Mouse (Mus musculus): ENCODE measurements around the gene Ano9. TPM values are rescaled to one million over a fixed set of nuclear protein-coding genes. Genes with fewer than 3 reads are reported as not detected.
A peak's percentile ranks its signal among the peaks of the same experiment; 100 is the strongest.

Gene Ano9
- total and polyA plus RNA-seq, 3 experiments = 0.03 to 0.08 TPM; not detected in 1

DNA sequence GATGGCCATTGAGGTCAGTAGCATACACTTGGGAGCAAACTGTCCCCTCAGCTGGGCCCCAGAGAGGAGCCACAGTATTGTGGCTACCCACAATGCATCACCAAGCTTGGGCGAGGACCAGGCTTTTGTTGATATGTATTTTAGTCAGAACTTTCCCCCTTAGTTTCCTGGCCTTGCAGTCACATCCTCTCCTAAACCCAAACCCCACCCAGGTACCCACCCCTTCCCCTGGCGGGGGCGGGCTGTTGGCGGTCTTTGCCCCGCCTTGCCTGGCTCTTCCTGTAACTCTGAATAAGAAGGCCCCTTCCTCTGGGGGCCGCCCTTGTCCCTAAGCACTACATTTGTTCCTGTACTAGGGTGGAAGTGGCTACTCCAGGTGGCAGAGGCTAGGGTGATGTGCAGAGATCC is 21.0 kb downstream of the Ano9 start (continued):
- TF ChIP-seq MAFK (IDR thresholded peaks at IDR 0.05; ENCODE audit: borderline replicate concordance, low read depth, low read length) = no peak
- TF ChIP-seq SIN3A (IDR thresholded peaks at IDR 0.05; ENCODE audit: low read length) = peak; percentile 60
- peak; percentile 65; the same call in 1 of the 2 replicates for TF ChIP-seq ZMIZ1 (IDR thresholded peaks at IDR 0.05; ENCODE audit: low read depth, low read length)
- no peak for TF ChIP-seq UBTF (IDR thresholded peaks at IDR 0.05; ENCODE audit: borderline replicate concordance, insufficient read depth, low read depth, low read length)
- peak; percentile 74; the same call in 1 of the 2 replicates for TF ChIP-seq MAZ (IDR thresholded peaks at IDR 0.05; ENCODE audit: low read depth, low read length)
- no peak for TF ChIP-seq JUND (IDR thresholded peaks at IDR 0.05; ENCODE audit: low read depth, low read length)
- TF ChIP-seq CTCF (IDR thresholded peaks at IDR 0.05 in 2 of 3, conservative IDR thresholded peaks at IDR 0.05 in 1 of 3; ENCODE audit: control insufficient read depth in 1 of 3, insufficient read depth in 1 of 3, low read depth in 2 of 3, low read length in 3 of 3, poor library complexity in 1 of 3, severe bottlenecking in 1 of 3) = peak in 2 of 3 experiments; percentile 3 to 47; a peak in 2 of 6 replicates
- TF ChIP-seq E2F4 (IDR thresholded peaks at IDR 0.05; ENCODE audit: borderline replicate concordance, low read depth, low read length) = no peak
- no peak for TF ChIP-seq CHD2 (IDR thresholded peaks at IDR 0.05; ENCODE audit: low read length)
- 0 out of 2 replicates have a peak, but pooled peaks have one; percentile 62 for TF ChIP-seq TBP (IDR thresholded peaks at IDR 0.05; ENCODE audit: low read depth, low read length)
- TF ChIP-seq KAT2A (conservative IDR thresholded peaks at IDR 0.05; ENCODE audit: low read depth, low read length) = no peak
- TF ChIP-seq EP300 (IDR thresholded peaks at IDR 0.05; ENCODE audit: low read depth in 1 of 2, low read length in 2 of 2) = no peak; a peak in 1 of 4 replicates
- TF ChIP-seq MYB (IDR thresholded peaks at IDR 0.05; ENCODE audit: low read depth, low read length) = no peak
- TF ChIP-seq CHD1 (IDR thresholded peaks at IDR 0.05; ENCODE audit: low read depth, low read length) = no peak
- no peak for TF ChIP-seq MAX (IDR thresholded peaks at IDR 0.05; ENCODE audit: low read length)

DNA sequence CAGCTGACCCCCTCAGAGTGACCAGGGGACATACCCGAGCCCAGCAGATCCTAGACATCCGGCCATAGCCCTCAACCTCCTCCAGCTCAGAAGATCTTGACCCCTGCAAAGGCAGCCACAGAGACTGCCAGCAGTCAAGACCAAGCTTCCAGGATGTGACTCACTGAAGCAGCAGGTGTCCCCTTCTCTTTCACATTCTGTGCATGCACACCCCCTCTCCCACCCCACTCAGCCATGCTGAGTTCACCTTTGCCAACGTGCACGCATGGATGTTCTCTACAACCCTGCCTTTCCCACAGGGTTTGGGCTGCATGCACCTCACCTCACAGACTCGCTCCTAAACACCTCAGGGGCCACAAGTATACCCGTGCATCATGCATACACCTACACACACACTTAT is 21.6 kb downstream of the Ano9 start:
- peak; percentile 18 for DNase-seq (ENCODE audit: low read depth, low spot score)
- Histone ChIP-seq H3K27me3 (ENCODE audit: control insufficient read depth in 1 of 2, insufficient read depth in 2 of 2, low read length in 2 of 2) (no peaks in the 10 kb centered on the region), H3K9me3 (replicated peaks; ENCODE audit: insufficient read depth, low read length) (no peaks in the 10 kb centered on the region), H3K27ac (ENCODE audit: control insufficient read depth, low read depth, low read length) (peak overlapping the region; percentile 33), H3K9ac (ENCODE audit: control insufficient read depth, low read depth, low read length, poor library complexity, severe bottlenecking) (peak overlapping the region; percentile 54), H3K36me3 (ENCODE audit: control insufficient read depth in 1 of 2, insufficient read depth in 2 of 2, low read length in 2 of 2) (peaks cover 0 to 7% of the 10 kb centered on the region in 2 experiments; a peak in 2 of 4 replicates), H3K79me2 (ENCODE audit: control insufficient read depth, insufficient read depth, low read length, poor library complexity) (no peaks in the 10 kb centered on the region), H3K4me1 (ENCODE audit: control insufficient read depth in 1 of 2, insufficient read depth in 2 of 2, low read length in 2 of 2) (peaks cover 0 to 15% of the 10 kb centered on the region in 2 experiments; a peak in 2 of 4 replicates), H3K4me3 (ENCODE audit: control insufficient read depth in 1 of 2, insufficient read depth in 1 of 2, low read depth in 2 of 2, low read length in 2 of 2) (peak overlapping the region; percentile 29 to 63)
- TF ChIP-seq POLR2AphosphoS2 (IDR thresholded peaks at IDR 0.05; ENCODE audit: low read length) (no peak), ZMIZ1 (IDR thresholded peaks at IDR 0.05; ENCODE audit: low read depth, low read length) (no peak), GABPA (IDR thresholded peaks at IDR 0.05; ENCODE audit: low read depth, low read length) (no peak)

DNA sequence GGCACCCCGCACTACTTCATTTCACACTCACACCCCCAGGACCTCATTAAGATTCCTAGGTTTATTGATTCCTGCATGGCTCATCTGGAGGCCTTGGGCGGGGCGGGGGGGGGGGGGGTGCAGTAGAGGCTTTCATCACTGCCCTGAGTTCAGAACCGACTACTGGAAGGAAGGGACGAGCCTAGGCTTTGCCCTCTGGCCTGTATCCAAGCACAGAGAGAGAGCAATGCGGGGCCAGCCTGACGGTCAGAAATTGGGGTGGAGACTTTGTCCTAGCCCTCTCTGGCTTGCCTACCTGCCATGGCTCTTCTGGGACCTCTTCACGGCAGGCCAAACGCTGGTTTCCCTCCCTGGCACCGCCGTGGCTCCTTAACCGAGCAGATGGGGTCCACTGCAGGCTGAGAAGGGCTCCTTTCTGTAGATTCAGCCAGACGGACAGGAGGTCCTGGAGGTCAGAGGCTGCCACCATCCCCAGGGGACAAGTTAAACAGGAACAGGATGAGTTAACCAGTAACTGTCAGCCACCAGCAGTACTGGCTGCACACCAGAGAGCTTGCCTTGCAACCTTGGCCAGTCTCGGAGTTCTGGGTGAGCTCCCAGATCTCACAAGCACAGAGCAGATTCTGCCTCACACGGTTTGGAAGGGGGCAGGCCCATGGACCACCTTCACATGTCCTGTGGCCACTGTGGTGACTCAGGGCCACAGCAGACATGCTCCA is 23.0 kb downstream of the Ano9 start:
- H3K27ac ChIP-seq (ENCODE audit: control insufficient read depth, low read depth, low read length) = no peak overlapping the region

More for the DNA sequence above, 23.0 kb downstream of the Ano9 start:
- no peak for DNase-seq (ENCODE audit: low read depth, low spot score)
- peaks cover 0 to 7% of the 10 kb centered on the region in 2 experiments; a peak in 2 of 4 replicates for H3K36me3 ChIP-seq (ENCODE audit: control insufficient read depth in 1 of 2, insufficient read depth in 2 of 2, low read length in 2 of 2)
- TF ChIP-seq ZKSCAN1 (IDR thresholded peaks at IDR 0.05; ENCODE audit: low read depth, low read length) (no peak), EP300 (IDR thresholded peaks at IDR 0.05; ENCODE audit: low read depth in 1 of 2, low read length in 2 of 2) (no peak), RAD21 (IDR thresholded peaks at IDR 0.05; ENCODE audit: low read depth, low read length) (no peak), NELFE (IDR thresholded peaks at IDR 0.05; ENCODE audit: low read depth, low read length) (no peak), KAT2A (conservative IDR thresholded peaks at IDR 0.05; ENCODE audit: low read depth, low read length) (no peak), E2F4 (IDR thresholded peaks at IDR 0.05; ENCODE audit: borderline replicate concordance, low read depth, low read length) (no peak), ELF1 (IDR thresholded peaks at IDR 0.05; ENCODE audit: low read depth, low read length) (no peak), ZC3H11A (IDR thresholded peaks at IDR 0.05; ENCODE audit: low read depth, low read length) (no peak), MXI1 (IDR thresholded peaks at IDR 0.05; ENCODE audit: low read depth, low read length) (no peak), SIN3A (IDR thresholded peaks at IDR 0.05; ENCODE audit: low read length) (no peak), SMC3 (IDR thresholded peaks at IDR 0.05; ENCODE audit: low read depth, low read length) (no peak), POLR2AphosphoS5 (IDR thresholded peaks at IDR 0.05; ENCODE audit: borderline replicate concordance, low read depth, low read length) (no peak), CHD1 (IDR thresholded peaks at IDR 0.05; ENCODE audit: low read depth, low read length) (no peak)
- H3K79me2 ChIP-seq (ENCODE audit: control insufficient read depth, insufficient read depth, low read length, poor library complexity) = no peaks in the 10 kb centered on the region
- peaks cover 0 to 15% of the 10 kb centered on the region in 2 experiments; a peak in 2 of 4 replicates for H3K4me1 ChIP-seq (ENCODE audit: control insufficient read depth in 1 of 2, insufficient read depth in 2 of 2, low read length in 2 of 2)
- H3K4me3 ChIP-seq (ENCODE audit: control insufficient read depth in 1 of 2, insufficient read depth in 1 of 2, low read depth in 2 of 2, low read length in 2 of 2) = no peak overlapping the region
- H3K27me3 ChIP-seq (ENCODE audit: control insufficient read depth in 1 of 2, insufficient read depth in 2 of 2, low read length in 2 of 2) = no peaks in the 10 kb centered on the region
- no peaks in the 10 kb centered on the region for H3K9me3 ChIP-seq (replicated peaks; ENCODE audit: insufficient read depth, low read length)
- H3K9ac ChIP-seq (ENCODE audit: control insufficient read depth, low read depth, low read length, poor library complexity, severe bottlenecking) = no peak overlapping the region

All from MEL (cell line).